Mouse (Mus musculus): ENCODE data around the gene Lix1l.
"Not testable (repeated sequence)": the region's sequence is repeated elsewhere in the genome, so short reads cannot be mapped to it uniquely, and the experiment has no call there.

The Lix1l gene

GRCm38 (mm10) chr3:96590657-96591056 lies 10.3 kb upstream of the Lix1l start:
- DNase-seq (ENCODE audit: low spot score): no peak

- DNase-seq (ENCODE audit: low spot score): no peak
These were observed 7.6 kb upstream of the Lix1l start for GRCm38 (mm10) chr3:96593374-96593773.

- peak; percentile 94 for DNase-seq (ENCODE audit: low spot score)
These were observed 7.0 kb upstream of the Lix1l start, which contains the start of gene Polr3gl for GRCm38 (mm10) chr3:96593790-96594560. Polr3gl (minus strand) TSS chr3:96594181.

GRCm38 (mm10) chr3:96594851-96595250 lies 6.1 kb upstream of the Lix1l start:
- no peak for DNase-seq (ENCODE audit: low spot score)

- DNase-seq (ENCODE audit: low spot score): no peak
These were observed 5.3 kb upstream of the Lix1l start for GRCm38 (mm10) chr3:96595661-96596060.

GRCm38 (mm10) chr3:96596228-96596707 lies 4.7 kb upstream of the Lix1l start, which contains the start of gene Ankrd34a:
Ankrd34a (plus strand) TSS chr3:96596636.
- peak; percentile 79 for DNase-seq (ENCODE audit: low spot score)

GRCm38 (mm10) chr3:96596855-96597254 lies 4.1 kb upstream of the Lix1l start:
- no peak for DNase-seq (ENCODE audit: low spot score)

GRCm38 (mm10) chr3:96597435-96597891 lies 3.5 kb upstream of the Lix1l start:
- peak; percentile 57 for DNase-seq (ENCODE audit: low spot score)

GRCm38 (mm10) chr3:96598156-96599068 lies 2.5 kb upstream of the Lix1l start:
- peak; percentile 59 for DNase-seq (ENCODE audit: low spot score)

- DNase-seq (ENCODE audit: low spot score): no peak
These were observed 1.9 kb upstream of the Lix1l start for GRCm38 (mm10) chr3:96599069-96599393.

- no peak for DNase-seq (ENCODE audit: low spot score)
These were observed 1.5 kb upstream of the Lix1l start for GRCm38 (mm10) chr3:96599411-96599810.

GRCm38 (mm10) chr3:96601251-96601787 lies 370 bp downstream of the Lix1l start:
- peak; percentile 62 for DNase-seq (ENCODE audit: low spot score)

GRCm38 (mm10) chr3:96601941-96602703 lies 1.2 kb downstream of the Lix1l start:
- no peak for DNase-seq (ENCODE audit: low spot score)

GRCm38 (mm10) chr3:96602704-96603084 lies 1.7 kb downstream of the Lix1l start:
- DNase-seq (ENCODE audit: low spot score): no peak

GRCm38 (mm10) chr3:96603311-96603710 lies 2.4 kb downstream of the Lix1l start:
- peak; percentile 28 for DNase-seq (ENCODE audit: low spot score)

GRCm38 (mm10) chr3:96606007-96606406 lies 5.1 kb downstream of the Lix1l start:
- DNase-seq (ENCODE audit: low spot score): not testable (repeated sequence)

GRCm38 (mm10) chr3:96606618-96607017 lies 5.7 kb downstream of the Lix1l start:
- DNase-seq (ENCODE audit: low spot score): no peak

- no peak for DNase-seq (ENCODE audit: low spot score)
These were observed 17.0 kb downstream of the Lix1l start for GRCm38 (mm10) chr3:96617941-96618340.

GRCm38 (mm10) chr3:96623201-96623600 lies 22.3 kb downstream of the Lix1l start:
- DNase-seq (ENCODE audit: low spot score): no peak

GRCm38 (mm10) chr3:96629729-96630600 lies 29.0 kb downstream of the Lix1l start, which contains the start of gene Rbm8a:
Rbm8a (plus strand) TSS chr3:96629933.
- peak; percentile 97 for DNase-seq (ENCODE audit: low spot score)

GRCm38 (mm10) chr3:96632058-96632457 lies 31.1 kb downstream of the Lix1l start:
- no peak for DNase-seq (ENCODE audit: low spot score)
